Mouse (Mus musculus): ENCODE data around the gene Exoc2.

DNA sequence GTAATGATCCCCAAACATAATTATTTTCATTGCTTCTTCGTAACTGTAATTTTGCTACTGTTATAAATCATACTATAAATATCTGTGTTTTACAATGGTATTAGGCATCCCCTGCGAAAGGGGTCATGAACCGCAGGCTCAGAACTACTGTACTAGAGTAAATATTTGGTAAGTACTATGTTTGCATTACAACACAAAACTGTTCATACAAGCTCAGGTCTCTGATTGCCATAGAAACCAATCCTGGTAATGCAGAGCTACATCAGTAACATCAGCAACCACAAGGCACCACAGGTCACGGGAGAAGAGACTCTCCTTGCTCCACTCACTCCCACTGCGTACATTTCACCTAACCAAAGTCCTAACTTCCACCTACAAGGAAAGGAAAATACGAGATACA, 49.6 kb downstream of the Exoc2 start:
- no peak for TF ChIP-seq CTCF (IDR thresholded peaks at IDR 0.05; ENCODE audit: control insufficient read depth, insufficient read depth, low read length)
- TF ChIP-seq POLR2A (IDR thresholded peaks at IDR 0.05; ENCODE audit: borderline replicate concordance, control insufficient read depth, low read depth, low read length) = no peak

All from bone marrow, adult 2 months (tissue).